Mouse (Mus musculus): ENCODE measurements at regions not wholly inside any gene's neighbourhood (a gene's known extent, or its start where the extent isn't known, plus 50 kb on each side); places are given as distances from the start of the nearest gene placed in this dataset.
A peak's percentile ranks its signal among the peaks of the same experiment; 100 is the strongest.

DNA sequence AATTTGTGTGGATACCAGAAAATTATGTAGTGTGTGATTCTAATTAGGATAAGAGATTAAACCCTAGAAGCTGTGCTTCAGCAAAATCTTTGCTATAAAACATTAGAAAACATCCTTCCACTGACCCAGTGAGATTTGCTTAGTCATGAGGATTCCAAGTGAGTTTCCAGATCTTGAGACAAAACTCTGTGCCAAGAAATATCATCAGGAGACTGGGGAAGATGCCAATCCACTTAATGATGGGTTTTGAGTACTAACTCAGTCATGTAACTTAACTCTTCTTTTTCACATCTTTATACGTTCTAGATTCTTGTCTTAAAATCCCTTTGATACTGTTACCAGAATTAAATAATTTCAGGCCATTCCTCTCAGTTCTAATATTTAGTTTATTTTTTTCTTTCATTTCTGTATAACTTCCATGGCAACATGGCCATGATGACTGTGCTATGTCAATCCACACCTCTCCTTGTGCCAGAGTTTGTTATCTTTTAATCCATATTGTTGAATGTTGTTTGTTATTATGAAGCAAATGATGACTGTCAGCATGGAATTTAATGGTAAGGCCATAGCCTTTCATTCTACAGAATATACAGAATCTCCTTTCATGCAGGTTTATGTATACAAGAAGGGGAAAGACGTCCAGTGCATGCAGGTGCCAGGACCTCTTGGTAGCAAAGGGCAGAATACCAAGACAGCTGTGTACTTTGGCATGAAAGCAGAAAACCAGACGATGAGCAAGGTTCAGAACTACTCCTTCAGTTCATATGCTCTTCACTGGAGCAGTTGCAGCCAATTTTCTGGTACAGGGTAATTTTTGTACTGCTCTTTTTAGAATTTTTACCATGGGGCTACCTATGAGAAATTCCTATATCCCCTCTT is 599.7 kb upstream of the Adamts5 start:
- DNase-seq: no peak

DNA sequence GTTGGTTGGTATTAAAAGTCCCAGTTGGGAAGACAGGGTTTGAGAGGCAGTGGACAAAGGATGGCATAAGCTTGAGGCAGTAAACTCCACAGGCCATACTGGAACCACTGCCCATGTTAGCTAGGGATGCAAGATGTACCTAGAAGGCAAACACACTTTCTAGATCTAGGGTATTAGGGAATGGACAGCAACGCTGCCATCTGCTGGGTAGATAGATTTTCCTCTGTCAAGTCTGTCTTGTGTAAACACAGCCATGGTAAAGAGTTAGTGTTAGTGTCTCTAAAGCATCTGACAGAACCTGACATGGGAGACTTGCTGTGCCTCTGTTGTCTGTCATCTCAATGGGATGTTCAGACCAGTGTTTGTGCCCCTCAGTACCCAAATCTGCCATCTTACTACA is 573.5 kb upstream of the Adamts5 start:
- no peak for DNase-seq

DNA sequence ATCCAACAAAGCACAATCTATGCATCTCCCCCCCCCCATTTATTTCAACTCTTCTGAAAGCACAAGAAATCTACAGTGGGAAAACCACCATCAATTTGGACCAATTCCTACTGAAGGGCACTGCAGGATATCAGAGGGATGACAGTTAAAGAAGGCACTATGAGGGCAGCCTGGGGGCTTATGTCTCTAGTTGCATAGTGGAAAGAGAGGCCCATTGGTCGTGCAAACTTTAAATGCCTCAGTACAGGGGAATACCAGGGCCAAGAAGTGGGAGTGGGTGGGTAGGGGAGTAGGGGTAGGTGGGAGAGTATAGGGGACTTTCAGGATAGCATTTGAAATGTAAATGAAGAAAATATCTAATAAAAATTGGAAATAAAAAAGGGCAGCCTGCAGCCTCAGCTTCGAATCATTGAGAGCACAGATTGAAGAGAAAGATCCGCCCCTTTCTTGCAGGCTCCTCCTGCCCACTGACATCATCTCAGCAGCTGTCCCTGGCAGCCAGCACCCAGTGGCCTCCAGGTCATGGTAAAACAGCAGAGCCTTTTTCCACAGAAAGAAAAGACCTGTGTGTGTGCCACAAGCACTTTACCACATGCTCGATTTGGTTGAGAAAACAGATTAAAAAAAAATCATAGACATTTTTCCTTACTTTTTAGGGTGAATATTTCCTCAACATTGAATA is 571.6 kb upstream of the Adamts5 start:
- no peak for DNase-seq

DNA sequence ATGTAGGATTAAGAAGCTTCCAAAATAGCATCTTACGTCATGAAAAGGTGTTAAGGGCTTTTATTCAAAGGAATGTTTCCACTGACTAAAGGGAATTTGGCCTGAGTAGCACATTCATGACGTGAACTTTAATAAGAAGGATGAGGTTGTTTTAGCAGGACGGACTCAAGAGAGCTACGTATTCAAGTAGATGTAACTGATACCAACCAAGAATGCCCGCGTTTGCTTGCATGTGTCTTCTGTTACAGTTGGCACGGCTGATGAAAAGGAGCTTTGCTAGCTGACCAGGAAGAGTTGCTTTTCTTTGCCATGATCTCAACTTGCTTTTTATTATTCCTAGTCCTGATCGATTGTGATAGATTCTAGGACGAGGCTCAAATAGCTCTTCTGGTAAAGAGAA is 559.4 kb upstream of the Adamts5 start:
- no peak for DNase-seq

GRCm38 (mm10) chr16:86456649-86457048 is 555.0 kb upstream of the Adamts5 start:
- no peak for DNase-seq

- no peak for DNase-seq
Measured at GRCm38 (mm10) chr16:86454810-86455209, 553.2 kb upstream of the Adamts5 start.

DNA sequence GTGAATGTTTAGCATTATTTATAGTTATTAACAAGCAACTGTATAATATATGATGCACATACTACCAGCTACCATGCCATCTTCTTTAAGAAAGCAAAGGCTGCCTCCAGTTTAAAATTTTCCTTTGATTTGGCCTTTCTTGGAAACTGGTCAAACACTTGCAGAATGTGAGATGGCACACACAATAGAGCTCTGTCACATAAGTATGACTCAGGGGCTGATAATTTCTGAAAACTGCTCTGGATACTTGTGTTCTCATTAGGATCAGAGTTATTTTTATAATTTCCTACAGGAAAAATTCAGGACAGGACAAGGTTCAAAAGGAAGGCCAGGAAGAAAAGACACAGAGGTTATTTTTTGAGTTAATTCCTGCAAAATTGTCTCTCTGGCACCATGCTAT is 552.4 kb upstream of the Adamts5 start:
- no peak for DNase-seq

GRCm38 (mm10) chr16:86448478-86449160 is 547.0 kb upstream of the Adamts5 start:
- no peak for DNase-seq

DNA sequence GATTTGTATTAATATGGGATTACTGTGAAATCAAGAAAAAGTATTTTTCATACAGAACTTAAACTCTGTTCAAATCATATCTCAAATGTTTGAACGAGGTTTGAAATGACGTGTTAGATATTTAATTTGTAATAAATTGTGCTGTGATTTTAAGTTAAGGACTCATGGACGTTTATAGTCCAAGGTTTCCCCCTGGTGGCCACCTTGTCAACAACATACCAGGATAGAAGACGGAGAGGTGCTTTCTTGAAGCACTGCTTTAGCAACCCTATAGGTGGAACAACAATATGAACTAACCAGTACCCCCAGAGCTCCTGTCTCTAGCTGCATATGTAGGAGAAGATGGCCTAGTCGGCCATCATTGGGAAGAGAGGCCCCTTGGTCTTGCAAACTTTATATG is 517.8 kb upstream of the Adamts5 start:
- DNase-seq: peak; percentile 34

DNA sequence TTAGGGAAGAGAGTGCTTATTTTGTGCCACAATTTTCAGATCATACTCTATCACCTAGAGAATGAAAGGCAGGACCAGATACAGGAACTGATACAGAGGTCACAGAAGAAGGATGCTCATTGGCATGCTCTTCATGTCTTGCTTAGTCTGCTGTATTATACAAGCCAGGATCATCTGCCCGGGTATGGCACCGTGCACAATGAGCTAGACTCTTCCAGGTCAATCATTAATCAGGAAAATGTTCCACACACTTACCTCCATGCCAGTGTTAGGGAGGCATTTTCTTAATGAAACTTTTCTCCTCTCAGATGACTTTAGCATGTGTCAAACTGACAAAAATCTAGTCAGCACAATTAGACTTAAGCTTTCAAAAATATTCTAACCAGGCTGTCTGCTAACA is 502.7 kb upstream of the Adamts5 start:
- DNase-seq: no peak

GRCm38 (mm10) chr16:86401381-86401780 is 499.8 kb upstream of the Adamts5 start:
- no peak for DNase-seq

- DNase-seq: no peak
Measured at GRCm38 (mm10) chr16:86399288-86399687, 497.7 kb upstream of the Adamts5 start.

- DNase-seq: no peak
Measured at GRCm38 (mm10) chr16:86397521-86397920, 495.9 kb upstream of the Adamts5 start.

GRCm38 (mm10) chr16:86389063-86389723 is 487.6 kb upstream of the Adamts5 start:
- DNase-seq: no peak

- no peak for DNase-seq
Measured at GRCm38 (mm10) chr16:86388128-86388527, 486.5 kb upstream of the Adamts5 start.

DNA sequence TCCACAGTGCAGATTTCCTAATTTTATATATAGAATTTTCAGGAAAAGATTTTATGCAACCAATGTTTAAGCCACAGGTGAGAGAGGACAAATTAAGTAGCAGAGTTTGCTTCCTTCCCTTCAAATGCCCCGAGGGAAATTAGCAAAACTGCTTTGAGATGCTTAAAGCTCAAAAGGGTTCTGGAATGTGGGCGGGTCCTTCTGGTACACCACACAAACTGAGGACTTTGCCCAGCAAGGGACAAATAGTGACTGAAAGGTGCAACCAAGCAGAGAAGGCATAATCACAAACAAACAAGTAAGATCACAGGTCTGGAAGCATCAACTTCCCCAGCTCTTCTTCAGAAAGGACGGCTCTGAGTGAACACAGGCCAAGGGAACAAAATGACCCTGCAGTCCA is 476.4 kb upstream of the Adamts5 start:
- DNase-seq: no peak

GRCm38 (mm10) chr16:86371652-86372051 is 470.0 kb upstream of the Adamts5 start:
- DNase-seq: no peak

GRCm38 (mm10) chr16:86368449-86368848 is 466.8 kb upstream of the Adamts5 start:
- no peak for DNase-seq

DNA sequence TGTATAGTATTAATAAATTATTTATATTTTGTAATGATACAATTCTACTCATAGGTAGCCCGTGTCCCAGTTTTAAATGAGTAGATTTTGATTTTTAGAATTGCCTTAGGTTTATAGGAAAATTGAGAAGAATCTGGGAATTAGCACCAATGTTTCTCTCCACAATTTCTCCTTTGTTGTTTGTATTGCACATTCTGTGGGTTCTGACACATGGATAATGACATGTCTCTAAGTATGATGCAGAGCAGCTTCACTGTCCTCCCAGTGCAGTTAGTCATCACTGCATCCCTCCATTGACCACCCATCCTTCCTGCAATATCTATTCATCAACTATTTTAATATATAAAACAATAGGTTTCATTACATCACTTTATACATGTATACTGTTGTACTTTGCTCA is 464.6 kb upstream of the Adamts5 start:
- DNase-seq: no peak

DNA sequence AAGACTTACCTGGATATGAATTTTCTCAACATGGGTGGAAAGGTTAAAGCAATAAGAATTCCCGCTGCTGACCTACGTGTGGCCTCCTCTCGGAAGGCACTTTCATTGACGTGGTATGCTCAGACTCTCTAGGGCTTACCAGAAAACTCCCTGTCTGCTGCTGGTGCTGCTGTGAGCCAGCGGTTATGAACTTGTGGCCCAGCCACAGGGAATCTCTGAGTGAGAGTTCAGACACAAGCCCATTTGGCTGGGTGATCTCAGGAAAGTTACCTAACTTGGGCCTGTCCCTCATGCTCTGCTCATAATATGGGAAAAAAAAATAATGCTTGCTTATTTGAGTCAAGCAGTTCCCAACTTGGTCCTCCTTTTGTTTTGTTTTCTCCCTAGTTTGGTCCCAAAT is 459.5 kb upstream of the Adamts5 start:
- no peak for DNase-seq

DNA sequence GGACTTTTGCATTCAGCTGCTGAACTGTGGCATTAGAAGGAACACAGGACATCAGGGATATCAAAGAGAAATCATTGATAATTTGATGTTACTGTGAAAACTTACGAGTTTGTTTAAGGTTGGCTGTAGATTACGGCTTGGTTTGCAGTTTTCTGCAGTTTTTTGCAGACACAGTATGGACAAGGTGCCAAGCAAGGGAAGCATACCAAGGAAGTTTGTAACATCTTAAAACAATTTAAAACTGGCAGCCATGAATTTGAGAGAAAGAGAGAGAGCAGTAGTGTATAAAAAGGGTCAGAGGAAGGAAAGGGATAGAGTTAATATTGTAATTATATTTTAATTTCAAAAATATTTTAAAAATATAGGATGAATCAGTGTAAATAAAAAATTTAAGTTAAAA is 453.4 kb upstream of the Adamts5 start:
- DNase-seq: no peak

GRCm38 (mm10) chr16:86347753-86348152 is 446.1 kb upstream of the Adamts5 start:
- DNase-seq: no peak

GRCm38 (mm10) chr16:86346916-86347315 is 445.3 kb upstream of the Adamts5 start:
- no peak for DNase-seq

Measured in thymus, postnatal 4 days (tissue).